8 mouse cellular contexts compared by ENCODE assay signal in genomic region chr2:152048981-152049441, GRCm38 (mm10). TPM values are rescaled to one million over a fixed set of nuclear protein-coding genes. Genes with fewer than 3 reads are reported as not detected.
DNase-seq lines count a peak whose midpoint lies in the region; ATAC-seq lines count a peak whose summit lies in the region.

No protein-coding gene starts in this region.

- intact Hi-C loops in heart, postnatal 36 days (cut with DNase I): no loop called here

- no peak for DNase-seq in heart, postnatal 36 days
- DNase-seq in ZHBTc4 (ENCODE audit: low read depth, low spot score): peak; percentile 66
- no peak for DNase-seq in cerebellum, adult 11-12 months
- no peak for DNase-seq in natural killer cell, adult 2 months (ENCODE audit: low spot score in 2 of 2)

- WGBS in heart, embryonic 15.5 days: 1% methylated on average over 24 of the region's 24 CpGs
- 0% methylated on average over 24 of the region's 24 CpGs for WGBS in liver, embryonic 16.5 days (ENCODE audit: insufficient replicate concordance)

- no peaks in the 10 kb centered on the region for H3K36me3 ChIP-seq in heart, embryonic 15.5 days
- no peaks in the 10 kb centered on the region for H3K36me3 ChIP-seq in liver, embryonic 16.5 days (ENCODE audit: control insufficient read depth, insufficient read depth)

- H3K4me1 ChIP-seq in heart, embryonic 15.5 days (replicated peaks): peaks cover 28% of the 10 kb centered on the region
- peaks cover 7% of the 10 kb centered on the region for H3K4me1 ChIP-seq in liver, embryonic 16.5 days (ENCODE audit: control insufficient read depth, low read depth, low read length)

- peaks cover 90% of the 10 kb centered on the region for H3K27me3 ChIP-seq in heart, embryonic 15.5 days
- peaks cover 62% of the 10 kb centered on the region for H3K27me3 ChIP-seq in liver, embryonic 16.5 days (ENCODE audit: control insufficient read depth, insufficient read depth, low read depth, low read length)

- peak overlapping the region; percentile 55 for H3K4me3 ChIP-seq in heart, embryonic 15.5 days
- peak overlapping the region; percentile 38 for H3K4me3 ChIP-seq in liver, embryonic 16.5 days (ENCODE audit: low read depth, low read length)

- no peak overlapping the region for H3K27ac ChIP-seq in heart, embryonic 15.5 days
- H3K27ac ChIP-seq in liver, embryonic 16.5 days (ENCODE audit: low read length): no peak overlapping the region

- H3K4me2 ChIP-seq in heart, embryonic 15.5 days: peak overlapping the region; percentile 97
- H3K4me2 ChIP-seq in liver, embryonic 16.5 days (ENCODE audit: low read depth, low read length): peak overlapping the region; percentile 51

- no peak for ATAC-seq in heart, embryonic 15.5 days (replicated peaks; ENCODE audit: insufficient number of reproducible peaks, insufficient read depth, low FRiP score, low read depth)
- peak; percentile 67 for ATAC-seq in granulocyte monocyte progenitor cell, adult 5-6 weeks (replicated peaks; ENCODE audit: poor library complexity, severe bottlenecking)
- ATAC-seq in liver, embryonic 16.5 days (ENCODE audit: low read depth): no peak
- ATAC-seq in monocyte, adult 5-6 weeks (replicated peaks; ENCODE audit: insufficient number of reproducible peaks, low FRiP score, low TSS enrichment, poor library complexity, severe bottlenecking): no peak

- peak overlapping the region; percentile 47 for H3K9ac ChIP-seq in heart, embryonic 15.5 days
- H3K9ac ChIP-seq in liver, embryonic 16.5 days (ENCODE audit: low read depth, low read length): no peak overlapping the region

- no peaks in the 10 kb centered on the region for H3K9me3 ChIP-seq in heart, embryonic 15.5 days (replicated peaks)
- no peaks in the 10 kb centered on the region for H3K9me3 ChIP-seq in liver, embryonic 16.5 days (replicated peaks; ENCODE audit: control insufficient read depth, low read length)

RNA-seq across cellular contexts. Expression of gene Scrt2, which starts 32.3 kb away (rescaled TPM):
- 0.04 TPM in 1 of 2 replicates, not detected in the other for polyA plus RNA-seq in heart, embryonic 15.5 days (2015; fragmentation: Nextera tagmentation; extraction: Ambion mirVana)
- not detected for total RNA-seq in heart, postnatal 36 days (2021)
- not detected in 2 replicates for total RNA-seq in granulocyte monocyte progenitor cell, adult 5-6 weeks (2014; fragmentation: Nextera tagmentation)
- not detected in 2 replicates for total RNA-seq in granulocyte monocyte progenitor cell, adult 5-6 weeks (2017)
- polyA plus RNA-seq in liver, embryonic 16.5 days (2015; fragmentation: Nextera tagmentation; extraction: Ambion mirVana): not detected in 2 replicates
- not detected in 3 replicates for total RNA-seq in monocyte, adult 5-6 weeks (2017)

RNA-seq across cellular contexts. Expression of gene Slc52a3, which starts 52.7 kb away (rescaled TPM):
- polyA plus RNA-seq in heart, embryonic 15.5 days (2015; fragmentation: Nextera tagmentation; extraction: Ambion mirVana): 0.40 and 0.87 TPM in 2 replicates
- 1 to 10 TPM; 1.2 to 2.4 TPM for total RNA-seq in heart, postnatal 36 days (2021)
- total RNA-seq in granulocyte monocyte progenitor cell, adult 5-6 weeks (2014; fragmentation: Nextera tagmentation): not detected in 2 replicates
- total RNA-seq in granulocyte monocyte progenitor cell, adult 5-6 weeks (2017): not detected in 2 replicates
- polyA plus RNA-seq in liver, embryonic 16.5 days (2015; fragmentation: Nextera tagmentation; extraction: Ambion mirVana): 1.1 and 1.4 TPM in 2 replicates
- 3.0 to 4.9 TPM (median 3.5 TPM) in 3 replicates for total RNA-seq in monocyte, adult 5-6 weeks (2017)

RNA-seq across cellular contexts. Expression of gene Srxn1, which starts 56.3 kb away (rescaled TPM):
- 5.3 and 10.3 TPM in 2 replicates for polyA plus RNA-seq in heart, embryonic 15.5 days (2015; fragmentation: Nextera tagmentation; extraction: Ambion mirVana)
- 10 to 100 TPM; 16.6 to 21.6 TPM for total RNA-seq in heart, postnatal 36 days (2021)
- 0.47 and 5.5 TPM in 2 replicates for total RNA-seq in granulocyte monocyte progenitor cell, adult 5-6 weeks (2014; fragmentation: Nextera tagmentation)
- total RNA-seq in granulocyte monocyte progenitor cell, adult 5-6 weeks (2017): 1.3 and 2.0 TPM in 2 replicates
- 8.8 and 9.4 TPM in 2 replicates for polyA plus RNA-seq in liver, embryonic 16.5 days (2015; fragmentation: Nextera tagmentation; extraction: Ambion mirVana)
- 14.1 to 28.0 TPM (median 16.1 TPM) in 3 replicates for total RNA-seq in monocyte, adult 5-6 weeks (2017)
